Mouse (Mus musculus) heart, embryonic 12.5 days (tissue): ENCODE measurements around the gene Fchsd2. TPM values are rescaled to one million over a fixed set of nuclear protein-coding genes. Genes with fewer than 3 reads are reported as not detected.
A peak's percentile ranks its signal among the peaks of the same experiment; 100 is the strongest.

Experiments used
- ATAC-seq: fragments of 200-750 bp; cut with Nextera tagmentation; 2 replicates; pipeline ENCODE4 v1.8.0; 2017; ENCODE audit warnings: moderate TSS enrichment, moderate library complexity; ENCODE audit not compliant: insufficient number of reproducible peaks, low FRiP score
- H3K27ac ChIP-seq: fragments of 300-500 bp; sonication (generic); 2 replicates; pipeline ENCODE4 v1.5.1; 2016; ENCODE audit warnings: mild to moderate bottlenecking, moderate library complexity; ENCODE audit not compliant: poor library complexity, severe bottlenecking
- H3K27me3 ChIP-seq: fragments of 300-500 bp; sonication (generic); replicated peaks from 2 replicates; pipeline ENCODE4 v1.6.1; 2016; ENCODE audit warnings: mild to moderate bottlenecking, moderate library complexity
- H3K36me3 ChIP-seq: fragments of 300-500 bp; sonication (generic); 2 replicates; pipeline ENCODE4 v1.6.1; 2016; ENCODE audit warnings: mild to moderate bottlenecking, moderate library complexity
- H3K4me1 ChIP-seq: fragments of 300-500 bp; sonication (generic); replicated peaks from 2 replicates; pipeline ENCODE4 v1.6.1; 2016; ENCODE audit warnings: mild to moderate bottlenecking
- H3K4me2 ChIP-seq: fragments of 300-500 bp; sonication (generic); 2 replicates; pipeline ENCODE4 v1.6.1; 2016; ENCODE audit warnings: mild to moderate bottlenecking, moderate library complexity
- H3K4me3 ChIP-seq: fragments of 300-500 bp; sonication (generic); 2 replicates; pipeline ENCODE4 v1.5.1; 2016; ENCODE audit warnings: mild to moderate bottlenecking
- H3K9ac ChIP-seq: fragments of 300-500 bp; sonication (generic); 2 replicates; pipeline ENCODE4 v1.6.1; 2016; ENCODE audit warnings: mild to moderate bottlenecking, moderate library complexity
- H3K9me3 ChIP-seq: fragments of 300-500 bp; sonication (generic); replicated peaks from 2 replicates; pipeline ENCODE4 v1.6.1; 2016; ENCODE audit warnings: mild to moderate bottlenecking, moderate library complexity
- WGBS: fragments of 180-500 bp; shearing (Covaris S2); methylation state at CpG from one replicate; pipeline ENCODE4 v1.1.7; 2016; 5-methylcytosine and 5-hydroxymethylcytosine counted together
- polyA plus RNA-seq: library from polyadenylated mRNA; unstranded; fragments of >200 nt; fragmentation: Nextera tagmentation; extraction: Ambion mirVana; gene quantifications from 2 replicates; pipeline ENCODE4 v1.2.1, GENCODE M21; 2016

Fchsd2 gene
- polyA plus RNA-seq, 1 experiment from 2014 or later: 18.7 TPM

DNA sequence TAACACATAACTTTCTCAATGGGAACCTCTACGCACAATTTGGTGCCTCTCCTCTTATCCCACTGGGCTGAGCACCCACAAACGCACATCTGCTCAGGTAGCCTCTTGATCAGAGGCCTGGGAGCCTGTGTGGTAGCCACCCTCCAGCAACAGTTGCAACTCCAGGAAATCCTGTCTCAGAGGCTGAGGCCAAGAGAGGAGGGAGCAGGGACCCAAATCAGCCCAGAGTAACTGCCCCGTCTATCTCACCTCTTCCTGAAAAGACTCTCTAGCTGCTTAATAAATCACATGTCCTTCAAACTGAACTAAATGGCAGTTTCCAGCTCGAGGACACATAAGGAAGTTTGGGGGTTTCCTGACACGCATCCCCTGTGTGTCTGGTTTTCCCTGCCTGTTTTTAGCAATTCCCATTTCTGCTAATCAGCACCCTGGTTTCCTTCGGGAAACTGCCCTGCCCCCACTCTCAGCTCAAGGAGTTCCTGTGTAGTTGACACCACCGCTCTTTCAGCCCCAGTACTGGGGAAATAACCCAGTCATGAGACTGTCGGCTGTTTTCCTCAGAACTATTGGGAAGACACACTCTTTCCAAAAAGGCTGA lies 18.4 kb upstream of the Fchsd2 start:
- Histone ChIP-seq H3K9me3 (no peaks in the 10 kb centered on the region), H3K4me1 (peaks cover 37% of the 10 kb centered on the region), H3K36me3 (no peaks in the 10 kb centered on the region), H3K27ac (no peak overlapping the region), H3K9ac (no peak overlapping the region), H3K4me2 (no peak overlapping the region), H3K4me3 (no peak overlapping the region), H3K27me3 (no peaks in the 10 kb centered on the region)
- ATAC-seq: no peak
- WGBS: 41% methylated on average over 8 of the region's 8 CpGs

DNA sequence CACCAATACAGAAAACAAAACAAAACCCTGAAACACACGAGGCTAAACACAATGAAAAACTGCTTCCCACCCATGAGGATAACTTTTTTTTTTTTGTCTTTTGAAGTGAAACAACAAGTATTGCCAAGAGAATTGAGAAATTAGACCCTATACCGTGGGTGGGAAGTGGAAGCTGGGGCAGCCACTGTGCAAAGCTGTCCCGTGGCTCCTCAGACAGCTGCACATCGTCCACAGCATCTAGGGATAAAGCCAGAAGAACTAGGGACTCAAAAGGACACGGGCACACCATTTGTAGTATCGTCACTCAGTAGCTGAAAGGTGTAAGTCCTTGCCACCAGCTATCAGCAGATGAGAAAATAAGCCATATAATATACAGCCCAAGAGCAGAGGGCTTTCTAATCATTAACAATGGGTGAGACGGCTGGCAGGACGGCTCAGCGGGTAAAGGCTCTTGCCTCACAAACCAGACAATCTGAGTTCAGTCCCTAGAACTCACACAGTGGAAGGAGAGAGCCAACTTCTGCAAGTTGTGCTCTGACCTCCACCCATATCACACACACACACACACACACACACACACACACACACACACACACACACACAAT lies 9.0 kb upstream of the Fchsd2 start:
- ATAC-seq: no peak
- H3K9ac ChIP-seq: no peak overlapping the region
- H3K9me3 ChIP-seq: no peaks in the 10 kb centered on the region
- H3K27me3 ChIP-seq: no peaks in the 10 kb centered on the region
- H3K27ac ChIP-seq: no peak overlapping the region
- peaks cover 31% of the 10 kb centered on the region for H3K4me1 ChIP-seq
- WGBS: 61% methylated on average over 9 of the region's 9 CpGs
- H3K36me3 ChIP-seq: no peaks in the 10 kb centered on the region
- H3K4me3 ChIP-seq: no peak overlapping the region
- H3K4me2 ChIP-seq: no peak overlapping the region

DNA sequence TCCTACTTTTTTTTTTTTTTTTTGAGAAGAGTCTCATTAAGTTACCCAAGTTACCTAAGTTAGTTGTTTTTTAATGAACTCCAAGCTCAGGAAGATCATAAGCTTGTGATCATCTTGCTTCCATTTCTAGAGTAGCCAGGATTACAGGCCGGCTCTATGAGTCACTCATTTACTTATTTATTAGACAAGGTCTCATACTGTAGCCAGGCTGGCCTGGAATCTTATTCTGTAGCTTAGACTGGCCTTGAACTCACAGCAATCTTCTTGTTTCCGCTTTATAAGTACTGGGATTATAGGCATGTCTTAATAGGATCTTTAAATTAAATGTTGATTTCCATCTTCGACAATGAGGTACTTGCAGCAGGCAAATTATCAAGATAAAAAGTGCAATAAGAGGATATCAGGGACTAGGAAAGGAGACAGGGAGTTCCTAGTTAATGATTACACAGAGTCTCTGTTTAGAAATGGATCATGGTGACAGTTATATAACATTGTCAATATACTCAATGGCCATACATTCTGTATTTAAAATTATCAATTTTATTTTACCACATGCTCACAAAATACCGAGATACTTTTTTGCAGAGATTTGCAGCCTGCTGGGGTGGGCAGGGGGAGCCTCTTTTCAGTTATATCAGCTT lies 7.7 kb upstream of the Fchsd2 start:
- no peaks in the 10 kb centered on the region for H3K36me3 ChIP-seq
- peaks cover 42% of the 10 kb centered on the region for H3K4me1 ChIP-seq
- no peak for ATAC-seq

DNA sequence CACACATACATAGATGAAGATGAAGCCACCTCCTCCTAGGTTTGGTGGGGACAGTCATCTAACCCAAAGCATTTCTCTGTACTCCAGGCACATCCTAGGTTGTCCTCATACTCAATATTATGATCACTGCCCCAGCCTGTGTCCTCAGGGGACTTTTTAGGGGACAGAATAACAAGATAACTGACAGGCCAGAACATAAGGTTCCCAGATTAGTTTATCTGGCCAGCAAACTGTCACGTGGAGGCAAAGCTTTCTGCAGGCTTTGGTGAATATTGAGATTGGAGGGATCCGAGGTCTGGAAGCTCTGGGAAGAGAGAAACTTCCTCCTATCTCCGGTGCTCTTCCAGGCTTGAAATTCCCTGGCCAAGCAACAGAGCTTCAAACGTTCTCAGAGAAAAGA lies 6.9 kb upstream of the Fchsd2 start:
- WGBS: 23% methylated on average over 4 of the region's 4 CpGs
- no peaks in the 10 kb centered on the region for H3K9me3 ChIP-seq
- no peaks in the 10 kb centered on the region for H3K36me3 ChIP-seq
- H3K27me3 ChIP-seq: no peaks in the 10 kb centered on the region
- no peak overlapping the region for H3K27ac ChIP-seq
- ATAC-seq: no peak
- no peak overlapping the region for H3K4me2 ChIP-seq
- no peak overlapping the region for H3K4me3 ChIP-seq
- H3K9ac ChIP-seq: no peak overlapping the region
- peaks cover 50% of the 10 kb centered on the region for H3K4me1 ChIP-seq

More for the DNA sequence above, 7.7 kb upstream of the Fchsd2 start:
- no peak overlapping the region for H3K4me3 ChIP-seq
- H3K27ac ChIP-seq: no peak overlapping the region
- no peaks in the 10 kb centered on the region for H3K9me3 ChIP-seq
- WGBS: 77% methylated on average over 4 of the region's 4 CpGs
- H3K27me3 ChIP-seq: no peaks in the 10 kb centered on the region
- H3K4me2 ChIP-seq: no peak overlapping the region
- no peak overlapping the region for H3K9ac ChIP-seq

DNA sequence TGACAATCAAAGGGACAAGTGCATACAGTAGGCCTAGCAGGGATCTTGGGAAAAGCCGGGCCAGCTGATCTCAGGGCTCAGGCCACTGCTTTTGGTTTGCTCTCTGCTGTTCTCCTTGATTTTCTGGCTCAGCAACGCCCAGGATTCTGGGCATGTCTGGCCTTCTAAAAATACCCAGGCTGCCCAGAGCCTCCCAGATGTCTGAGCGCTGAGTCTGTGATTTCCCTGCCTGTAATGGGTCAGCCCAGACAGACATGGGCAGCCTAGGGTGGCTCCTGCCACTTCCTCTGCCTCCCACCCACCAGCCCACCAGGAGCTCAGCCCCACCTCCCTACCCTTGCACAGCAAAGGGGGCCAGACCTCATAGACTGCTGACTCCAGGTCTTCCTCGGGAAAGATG lies 4.0 kb upstream of the Fchsd2 start:
- Histone ChIP-seq H3K4me2 (no peak overlapping the region), H3K4me1 (peaks cover 60% of the 10 kb centered on the region), H3K9me3 (no peaks in the 10 kb centered on the region), H3K36me3 (no peaks in the 10 kb centered on the region), H3K9ac (no peak overlapping the region), H3K27me3 (no peaks in the 10 kb centered on the region), H3K27ac (peak overlapping the region; percentile 66), H3K4me3 (no peak overlapping the region)
- ATAC-seq: peak; percentile 69
- 33% methylated on average over 4 of the region's 4 CpGs for WGBS

DNA sequence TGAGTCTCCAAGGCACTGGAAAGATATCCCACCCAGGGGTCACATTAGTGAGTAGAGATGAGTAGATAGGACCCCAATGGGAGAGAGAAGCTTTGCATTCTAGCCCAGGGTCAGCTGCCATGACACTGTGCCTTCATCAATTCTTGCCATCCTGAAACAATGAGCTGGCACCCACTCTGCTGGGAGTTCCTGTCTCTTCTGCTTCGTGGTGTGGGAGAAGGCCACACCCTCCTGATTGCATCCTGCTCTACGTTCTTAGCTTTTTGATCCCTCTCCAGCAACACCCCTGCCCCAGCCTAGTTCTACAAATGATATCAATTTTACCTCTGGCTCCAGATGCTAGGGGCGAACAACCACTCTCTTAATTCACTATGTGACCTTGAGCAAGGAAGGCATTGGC lies 3.4 kb upstream of the Fchsd2 start:
- Histone ChIP-seq H3K36me3 (no peaks in the 10 kb centered on the region), H3K4me3 (no peak overlapping the region), H3K9me3 (no peaks in the 10 kb centered on the region), H3K27me3 (no peaks in the 10 kb centered on the region), H3K9ac (no peak overlapping the region), H3K4me1 (peaks cover 60% of the 10 kb centered on the region), H3K27ac (peak overlapping the region; percentile 66), H3K4me2 (no peak overlapping the region)
- WGBS: 53% methylated on average over 3 of the region's 3 CpGs
- no peak for ATAC-seq

DNA sequence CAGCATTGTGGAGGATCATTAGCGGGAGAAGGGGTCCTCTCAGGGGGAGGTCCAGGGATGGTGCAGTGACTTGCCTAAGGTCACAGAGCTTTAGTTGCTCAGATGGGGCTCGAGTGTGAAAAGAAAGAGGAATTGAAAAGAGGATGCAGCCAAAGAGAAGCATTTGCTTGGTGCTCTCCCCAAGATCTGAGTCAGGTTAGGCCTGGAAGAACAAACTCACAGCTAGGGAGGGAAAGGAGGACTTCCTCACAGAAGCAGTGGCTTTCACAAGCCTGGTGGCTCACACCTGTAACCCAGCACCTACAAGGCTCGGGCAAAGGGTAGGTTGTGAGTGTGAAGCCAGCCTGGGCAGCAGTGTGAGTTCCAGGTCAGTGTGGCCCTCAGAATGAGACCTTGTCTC lies 568 bp downstream of the Fchsd2 start:
- H3K9ac ChIP-seq: no peak overlapping the region
- H3K4me3 ChIP-seq: no peak overlapping the region
- 68% methylated on average over 3 of the region's 3 CpGs for WGBS
- H3K4me1 ChIP-seq: peaks cover 51% of the 10 kb centered on the region
- no peaks in the 10 kb centered on the region for H3K9me3 ChIP-seq
- H3K27me3 ChIP-seq: no peaks in the 10 kb centered on the region
- no peak for ATAC-seq
- H3K4me2 ChIP-seq: no peak overlapping the region
- H3K36me3 ChIP-seq: no peaks in the 10 kb centered on the region
- no peak overlapping the region for H3K27ac ChIP-seq

DNA sequence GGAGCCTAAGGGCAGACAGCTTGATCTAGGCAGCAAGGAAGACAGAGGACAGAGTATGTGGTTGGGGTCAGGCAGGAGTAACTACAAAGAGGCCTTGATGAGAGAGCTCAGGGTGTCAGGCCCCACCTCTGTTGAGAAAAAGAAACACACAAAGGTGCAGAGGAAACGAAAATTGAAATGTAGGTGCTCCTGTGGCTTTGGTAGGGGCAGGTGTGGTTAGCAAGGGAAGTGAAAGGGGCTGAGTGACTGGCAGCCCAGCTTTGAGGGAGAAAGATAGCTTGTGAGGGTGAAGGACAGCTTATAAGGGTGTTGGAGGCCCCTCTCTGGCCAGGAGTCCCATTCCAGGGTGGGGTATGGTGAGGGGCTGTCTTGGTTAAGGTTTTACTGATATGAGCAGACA lies 2.1 kb downstream of the Fchsd2 start:
- peaks cover 37% of the 10 kb centered on the region for H3K4me1 ChIP-seq
- no peak overlapping the region for H3K4me3 ChIP-seq
- no peak overlapping the region for H3K4me2 ChIP-seq
- no peaks in the 10 kb centered on the region for H3K27me3 ChIP-seq
- no peaks in the 10 kb centered on the region for H3K36me3 ChIP-seq
- WGBS: 61% methylated on average over 1 of the region's 1 CpGs
- H3K27ac ChIP-seq: no peak overlapping the region
- ATAC-seq: no peak
- no peaks in the 10 kb centered on the region for H3K9me3 ChIP-seq
- no peak overlapping the region for H3K9ac ChIP-seq

DNA sequence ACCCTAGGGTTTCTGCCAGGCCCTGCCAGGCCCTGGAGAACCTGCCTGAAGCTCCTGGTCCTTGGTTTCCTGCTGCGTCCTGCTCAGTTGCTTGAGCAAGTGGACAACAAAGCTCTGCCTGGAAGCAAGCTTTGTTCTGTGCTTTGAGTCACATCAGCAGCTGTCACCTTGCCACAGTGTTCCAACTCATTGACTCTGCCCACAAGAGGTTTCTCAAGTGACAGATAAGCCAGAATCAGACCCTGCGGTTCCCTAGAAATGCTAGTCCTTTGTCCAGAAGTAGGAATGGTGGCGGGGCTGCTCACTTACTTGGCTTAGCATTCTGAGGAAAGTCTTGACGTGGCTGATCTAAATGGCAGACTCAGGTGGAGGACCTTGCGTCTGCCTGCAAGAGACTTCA lies 2.9 kb downstream of the Fchsd2 start:
- H3K27ac ChIP-seq: peak overlapping the region; percentile 15; the same call in 1 of the 2 replicates
- ATAC-seq: no peak

DNA sequence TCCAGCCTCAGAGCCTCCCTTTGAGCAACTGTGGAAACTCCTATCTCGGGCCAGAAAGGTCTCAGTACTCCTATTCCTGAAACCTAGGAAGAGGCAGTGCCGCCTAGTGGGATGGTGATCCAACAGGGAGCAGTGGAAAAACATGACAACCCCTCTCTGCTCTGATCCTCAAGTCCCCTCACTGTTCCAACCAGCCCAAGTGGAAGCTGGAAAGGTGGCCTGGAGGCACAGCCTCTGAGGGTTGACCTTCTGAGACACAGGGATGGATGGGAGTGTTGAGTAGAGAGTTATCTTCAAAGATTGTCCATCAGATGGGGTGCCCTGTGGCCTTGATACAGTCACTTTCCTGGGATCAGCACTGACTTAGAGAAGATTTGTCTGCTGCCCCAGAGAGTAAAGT lies 3.9 kb downstream of the Fchsd2 start:
- Histone ChIP-seq H3K9me3 (no peaks in the 10 kb centered on the region), H3K9ac (no peak overlapping the region), H3K4me1 (peaks cover 20% of the 10 kb centered on the region), H3K4me2 (no peak overlapping the region), H3K27ac (no peak overlapping the region), H3K27me3 (no peaks in the 10 kb centered on the region), H3K4me3 (no peak overlapping the region), H3K36me3 (no peaks in the 10 kb centered on the region)
- 85% methylated on average over 2 of the region's 2 CpGs for WGBS
- ATAC-seq: no peak

More for the DNA sequence above, 2.9 kb downstream of the Fchsd2 start:
- Histone ChIP-seq H3K4me3 (no peak overlapping the region), H3K4me1 (peaks cover 30% of the 10 kb centered on the region), H3K9me3 (no peaks in the 10 kb centered on the region), H3K4me2 (no peak overlapping the region), H3K9ac (no peak overlapping the region), H3K27me3 (no peaks in the 10 kb centered on the region), H3K36me3 (no peaks in the 10 kb centered on the region)
- 51% methylated on average over 5 of the region's 5 CpGs for WGBS

DNA sequence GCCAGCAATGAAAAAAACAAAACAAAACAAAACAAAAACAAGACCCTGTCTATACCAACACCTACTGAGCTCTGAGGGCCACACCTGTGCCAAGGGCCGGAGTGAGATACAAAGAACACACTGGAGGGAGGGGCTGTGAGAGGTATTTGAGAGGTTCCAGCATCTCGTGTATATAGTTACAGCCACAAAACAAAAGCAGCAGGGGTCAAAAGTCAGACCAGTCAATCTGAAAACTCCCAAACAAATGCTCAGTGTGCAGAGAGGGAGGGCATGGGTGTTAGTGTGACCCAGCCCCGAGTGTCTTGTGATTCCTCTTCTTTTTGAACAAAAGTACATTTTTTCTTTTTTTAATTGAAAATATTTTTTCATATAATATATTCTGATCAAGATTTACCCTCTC lies 4.4 kb downstream of the Fchsd2 start:
- ATAC-seq: no peak
- WGBS: 78% methylated on average over 3 of the region's 3 CpGs
- H3K4me2 ChIP-seq: no peak overlapping the region
- H3K9ac ChIP-seq: no peak overlapping the region
- H3K4me1 ChIP-seq: peaks cover 20% of the 10 kb centered on the region
- no peaks in the 10 kb centered on the region for H3K9me3 ChIP-seq
- H3K36me3 ChIP-seq: no peaks in the 10 kb centered on the region
- no peak overlapping the region for H3K4me3 ChIP-seq
- H3K27me3 ChIP-seq: no peaks in the 10 kb centered on the region
- no peak overlapping the region for H3K27ac ChIP-seq
